Mouse (Mus musculus): ENCODE data around the gene Sfta2.
A peak's percentile ranks its signal among the peaks of the same experiment; 100 is the strongest.

Gene Sfta2

DNA sequence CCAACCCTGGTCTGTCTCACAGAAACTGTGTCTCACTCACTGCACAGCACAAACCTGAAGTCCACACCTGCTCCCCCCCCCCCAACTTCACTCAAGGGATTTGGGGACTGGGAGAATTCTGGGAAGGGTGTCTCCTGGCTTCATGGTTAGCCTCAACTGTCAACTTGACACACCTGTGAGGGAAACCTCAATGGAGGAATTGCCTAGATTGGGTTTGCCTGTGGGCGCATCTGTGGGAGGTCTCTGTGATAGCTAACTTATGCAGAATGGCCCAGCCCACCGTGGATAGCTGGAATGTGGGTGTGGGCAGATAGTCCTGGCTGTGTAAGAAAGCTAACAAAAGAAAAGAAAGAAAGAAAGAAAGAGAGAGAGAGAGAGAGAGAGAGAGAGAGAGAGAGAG lies at the start of gene Sfta2:
Gene Sfta2, plus strand, starts transcription at position 301 of the 400 bp plus-strand sequence.
- no peak for DNase-seq (ENCODE audit: low spot score in 2 of 2)

DNA sequence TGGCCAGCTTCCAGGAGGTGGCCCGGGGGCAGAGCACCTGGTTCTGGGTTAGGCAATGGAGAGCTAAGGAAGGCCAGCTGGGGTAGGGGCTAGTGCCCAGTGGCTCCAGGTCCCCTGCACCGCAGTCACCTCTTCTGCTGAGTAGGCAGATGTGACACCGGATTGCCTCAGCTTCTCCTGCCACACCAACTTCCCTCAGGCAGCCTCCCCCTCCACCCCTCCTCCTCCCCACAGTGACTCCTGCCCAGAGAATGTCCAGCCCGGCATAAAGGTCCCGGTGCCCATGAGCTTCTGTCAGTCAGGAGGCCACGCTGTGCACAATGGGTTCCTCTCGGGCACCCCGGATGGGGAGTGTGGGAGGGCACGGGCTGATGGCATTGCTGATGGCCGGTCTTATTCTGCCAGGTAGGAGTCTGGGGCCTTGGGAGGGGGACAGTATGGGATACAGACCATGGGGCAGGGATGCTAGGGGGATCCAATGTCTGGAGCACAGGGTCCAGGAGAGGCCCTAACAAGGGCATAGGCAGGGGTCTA lies 49.4 kb upstream of the Sfta2 start, which contains the start of gene Cdsn:
Gene Cdsn, plus strand, starts transcription at position 248 of the 534 bp plus-strand sequence.
- no peak for DNase-seq (ENCODE audit: low spot score in 2 of 2)

DNA sequence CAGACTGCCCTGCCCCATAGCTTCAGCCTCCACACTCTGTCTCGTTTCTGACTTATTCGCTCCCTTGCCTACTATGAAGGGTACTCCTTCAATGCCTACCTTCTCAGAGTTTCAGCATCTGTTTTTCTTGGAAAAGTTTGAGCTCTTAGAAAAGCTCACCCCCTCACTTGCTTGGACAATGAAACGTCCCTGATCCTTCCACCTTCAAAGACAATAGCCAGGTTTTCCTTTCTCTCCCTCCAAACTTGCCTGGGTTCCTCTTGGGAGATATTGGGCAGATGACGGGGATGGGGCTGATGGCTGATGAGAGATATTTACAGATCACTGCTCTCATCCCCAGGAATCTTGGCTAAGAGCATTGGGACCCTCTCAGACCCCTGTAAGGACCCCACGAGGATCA lies 47.0 kb upstream of the Sfta2 start:
- no peak for DNase-seq (ENCODE audit: low spot score in 2 of 2)

DNA sequence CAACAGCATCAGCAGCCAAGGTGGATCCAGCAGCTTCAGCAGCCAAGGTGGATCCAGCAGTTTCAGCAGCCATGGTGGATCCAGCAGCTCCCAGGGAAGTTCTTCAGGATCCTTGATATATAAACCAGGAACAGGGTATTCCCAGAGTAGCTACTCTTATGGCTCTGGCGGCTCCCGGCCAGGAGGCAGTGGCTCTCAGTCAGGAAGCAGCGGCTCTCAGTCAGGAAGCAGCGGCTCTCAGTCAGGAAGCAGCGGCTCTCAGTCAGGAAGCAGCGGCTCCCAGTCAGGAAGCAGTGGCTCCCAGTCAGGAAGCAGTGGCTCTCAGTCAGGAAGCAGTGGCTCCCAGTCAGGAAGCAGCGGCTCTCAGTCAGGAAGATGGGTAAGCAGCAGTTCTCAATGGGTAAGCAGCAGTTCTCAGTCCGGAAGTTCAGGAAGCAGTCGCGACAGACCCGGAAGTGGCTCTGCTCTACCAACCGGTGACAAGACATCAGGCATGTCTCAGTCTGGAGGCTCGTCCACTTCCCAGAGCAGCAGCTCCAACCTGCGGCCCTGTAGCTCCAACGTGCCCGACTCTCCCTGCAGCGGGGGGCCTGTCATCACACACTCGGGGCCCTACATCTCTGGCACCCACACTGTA lies 46.5 kb upstream of the Sfta2 start:
- no peak for DNase-seq (ENCODE audit: low spot score in 2 of 2)

DNA sequence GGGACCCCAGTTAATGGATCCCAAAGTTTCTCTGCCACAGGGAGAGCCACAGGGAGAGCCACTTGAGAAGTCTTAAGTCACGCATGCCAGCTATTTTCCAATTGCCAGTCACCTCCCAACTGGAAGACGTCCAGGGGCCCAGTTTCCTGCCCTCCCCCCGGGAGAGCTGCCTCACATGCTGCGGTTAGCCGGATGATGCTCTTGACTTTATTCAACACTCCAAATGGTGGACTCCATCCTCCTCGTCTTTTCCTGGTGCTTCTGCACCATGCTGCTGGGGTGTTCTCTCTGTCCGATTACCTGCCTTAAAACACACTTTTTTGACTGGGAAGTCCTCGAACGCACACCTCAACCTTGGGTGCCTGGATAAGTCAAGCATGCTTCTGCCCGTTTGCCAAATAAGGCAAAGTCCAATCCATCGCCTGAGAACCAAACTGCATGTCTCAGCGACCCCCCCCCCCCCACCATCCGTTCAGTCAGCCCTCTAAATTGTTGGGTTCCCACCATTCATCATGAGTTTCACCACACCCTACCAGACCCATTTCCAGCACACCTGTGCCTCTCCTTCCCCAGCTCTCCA lies 45.1 kb upstream of the Sfta2 start:
- DNase-seq (ENCODE audit: low spot score in 2 of 2): no peak

DNA sequence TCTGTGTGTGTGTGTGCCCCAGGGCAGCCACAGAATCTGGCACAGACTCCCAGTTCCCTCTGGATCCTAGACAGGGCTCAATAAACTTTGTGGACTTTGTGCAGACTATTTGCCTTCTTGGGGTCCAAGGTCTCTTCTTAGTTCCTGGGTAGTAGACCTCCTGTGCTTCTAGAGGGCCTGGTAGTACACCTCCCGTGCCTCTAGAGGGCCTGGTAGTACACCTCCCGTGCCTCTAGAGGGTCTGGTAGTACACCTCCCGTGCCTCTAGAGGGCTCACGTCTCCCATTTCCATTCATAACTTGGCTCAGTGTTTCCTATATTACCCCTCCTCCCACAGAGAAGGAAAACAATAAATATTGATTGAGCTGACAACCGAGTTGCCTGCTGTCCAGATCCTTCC lies 44.5 kb upstream of the Sfta2 start:
- DNase-seq (ENCODE audit: low spot score in 2 of 2): no peak

DNA sequence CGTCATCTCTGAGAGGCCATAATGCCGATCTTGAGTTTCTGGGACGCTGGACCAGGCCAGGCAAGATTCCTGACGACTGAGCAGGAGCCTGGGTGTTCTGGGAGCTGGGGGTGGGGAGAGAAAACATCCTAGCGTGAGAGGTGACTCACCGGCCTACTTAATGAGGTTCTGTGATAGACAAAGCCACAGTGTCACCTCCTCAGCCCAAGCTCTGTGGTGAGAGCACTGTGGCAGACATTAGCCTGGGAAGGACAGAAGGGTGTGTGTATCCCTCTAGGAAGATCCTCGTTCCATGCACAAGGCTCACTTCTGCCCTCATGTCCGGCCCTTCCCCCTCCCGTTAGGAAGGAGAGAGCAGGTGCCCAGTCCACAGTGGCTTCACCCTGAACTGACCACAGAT lies 44.0 kb upstream of the Sfta2 start:
- DNase-seq (ENCODE audit: low spot score in 2 of 2): no peak

DNA sequence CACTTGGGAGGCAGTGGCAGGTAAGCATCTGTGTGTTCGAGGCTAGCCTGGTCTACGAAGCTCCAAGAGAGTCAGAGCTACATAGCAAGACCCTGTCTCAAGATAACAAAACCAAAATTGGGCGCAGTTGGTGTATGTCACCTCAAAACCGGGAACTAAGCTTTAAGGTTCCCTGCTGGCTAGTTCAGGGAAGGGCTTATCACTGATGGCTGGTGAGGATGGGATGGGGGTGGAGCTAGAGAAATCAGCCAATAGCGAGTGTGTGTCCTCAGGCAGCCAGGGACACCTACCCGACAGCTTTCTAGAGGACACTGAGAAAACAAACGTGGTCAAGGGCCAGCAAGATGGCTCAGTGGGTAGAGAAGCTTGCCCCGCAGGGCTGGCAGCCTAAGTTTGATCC lies 43.1 kb upstream of the Sfta2 start:
- no peak for DNase-seq (ENCODE audit: low spot score in 2 of 2)

DNA sequence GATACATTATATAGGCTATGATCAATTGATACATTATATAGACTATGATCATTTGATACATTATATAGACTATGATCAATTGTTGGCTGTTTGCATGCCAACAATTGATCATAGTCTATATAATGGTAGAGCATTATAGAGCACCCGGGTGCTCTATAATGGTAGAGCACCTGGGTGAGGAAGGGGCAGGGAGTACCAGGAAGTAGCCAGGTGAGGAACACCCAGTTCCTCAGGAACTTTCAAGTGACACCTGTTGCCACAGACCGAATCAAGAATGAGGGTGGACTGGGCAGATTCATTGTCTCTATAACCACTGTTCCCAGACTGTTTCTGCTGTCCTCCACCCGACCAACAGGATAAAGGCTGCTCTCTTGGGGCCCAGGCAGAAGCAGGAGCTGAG lies 34.2 kb upstream of the Sfta2 start, which contains the start of gene 2300002M23Rik:
Gene 2300002M23Rik, plus strand, starts transcription at position 301 of the 400 bp plus-strand sequence.
- no peak for DNase-seq (ENCODE audit: low spot score in 2 of 2)

DNA sequence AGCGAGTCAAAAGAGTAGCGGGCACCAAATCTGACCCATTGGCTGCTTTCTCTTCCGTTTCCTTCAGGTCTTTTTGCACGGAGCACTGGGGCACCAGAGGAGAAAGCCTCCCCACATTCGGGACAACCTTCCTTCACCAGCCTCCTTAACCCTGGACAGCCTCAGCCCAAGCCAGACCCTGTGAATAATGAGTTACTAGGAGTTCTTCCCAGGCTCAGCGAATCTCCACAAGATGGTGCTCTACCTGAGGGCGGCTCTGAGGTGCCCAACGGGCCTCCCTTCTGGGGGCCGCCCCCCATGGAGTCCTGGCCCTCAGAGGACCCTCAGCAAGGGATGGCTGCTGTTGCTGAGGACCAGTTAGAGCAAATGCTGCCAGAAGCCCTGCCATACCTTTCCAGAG lies 33.6 kb upstream of the Sfta2 start:
- no peak for DNase-seq (ENCODE audit: low spot score in 2 of 2)

DNA sequence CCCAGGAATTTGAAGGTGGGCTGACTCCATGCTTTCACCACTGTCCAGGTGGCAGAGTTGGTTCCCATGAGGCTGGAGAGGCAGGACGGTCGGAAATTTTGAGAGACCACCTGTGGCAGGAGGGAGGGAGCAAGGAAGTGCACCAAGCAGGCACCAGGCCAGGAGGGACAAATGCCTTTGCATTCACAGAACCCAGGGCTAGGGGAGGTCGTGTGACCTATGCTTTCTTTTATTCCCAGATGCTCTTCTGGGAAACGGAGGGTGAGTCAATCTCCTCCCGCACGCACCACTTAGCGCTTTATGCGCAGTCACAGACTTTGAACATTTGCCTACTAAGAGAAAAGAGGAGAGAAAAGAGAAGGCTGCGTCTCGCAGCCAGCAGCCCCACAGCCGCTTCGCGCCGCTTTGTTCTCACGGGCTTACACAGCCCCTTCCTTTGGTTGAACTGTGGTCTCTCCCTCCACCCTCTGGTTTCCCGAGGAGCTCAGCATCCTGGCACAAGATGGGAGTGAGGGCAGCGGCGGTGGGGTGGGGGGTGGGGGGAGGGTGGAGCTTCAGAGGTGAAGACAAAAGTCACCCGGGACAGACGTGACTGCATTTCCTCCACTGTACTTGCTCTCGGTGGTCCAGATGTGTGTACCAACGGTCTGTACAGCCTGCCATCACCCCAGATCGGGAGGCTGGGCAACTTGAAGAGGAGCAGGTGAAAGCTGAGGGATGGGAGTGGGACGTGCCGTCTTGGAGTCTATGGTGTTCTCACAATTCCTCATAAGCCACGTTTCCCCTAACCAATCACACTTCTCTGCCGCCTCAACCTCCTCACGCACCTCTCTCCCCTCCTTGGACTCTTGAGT lies 32.0 kb upstream of the Sfta2 start:
- no peak for DNase-seq (ENCODE audit: low spot score in 2 of 2)

DNA sequence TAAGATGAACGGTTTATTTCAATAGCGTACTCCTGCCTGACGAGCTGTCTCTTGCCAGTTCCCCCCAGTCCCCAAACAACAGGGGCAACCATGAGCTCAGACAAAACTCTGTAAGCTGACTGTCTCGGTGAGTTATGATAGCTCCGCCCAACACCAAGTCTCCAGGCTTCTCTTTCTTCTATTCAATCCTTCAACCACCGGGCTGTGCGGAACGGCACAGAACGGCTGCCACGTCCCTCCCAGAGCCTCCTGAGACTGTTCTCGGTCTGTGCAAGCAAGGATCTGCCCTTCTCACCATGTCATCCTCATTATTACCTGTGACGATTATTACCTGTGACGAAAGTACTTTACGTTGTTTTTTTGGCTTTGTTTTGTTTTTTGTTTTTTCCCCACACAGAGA lies 30.5 kb upstream of the Sfta2 start:
- DNase-seq (ENCODE audit: low spot score in 2 of 2): no peak

DNA sequence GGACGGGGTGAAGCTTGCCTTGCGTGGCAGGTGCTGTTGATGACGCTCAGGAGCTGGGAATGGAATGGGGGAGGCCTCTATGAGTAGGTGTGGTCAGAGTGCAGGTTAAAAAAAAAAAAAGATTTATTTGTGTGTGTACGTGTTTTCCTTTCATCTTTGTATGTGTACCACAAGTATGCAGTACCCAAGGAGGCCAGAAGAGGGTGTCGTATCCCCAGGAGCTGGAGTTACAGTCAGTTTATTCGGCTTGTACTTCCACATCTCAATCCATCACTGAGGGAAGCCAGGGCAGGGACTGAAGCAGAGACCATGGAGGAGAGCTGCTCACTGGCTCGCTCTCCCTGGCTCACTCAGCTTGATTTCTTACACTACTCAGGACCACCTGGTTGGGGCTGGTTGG lies 29.9 kb upstream of the Sfta2 start:
- no peak for DNase-seq (ENCODE audit: low spot score in 2 of 2)

DNA sequence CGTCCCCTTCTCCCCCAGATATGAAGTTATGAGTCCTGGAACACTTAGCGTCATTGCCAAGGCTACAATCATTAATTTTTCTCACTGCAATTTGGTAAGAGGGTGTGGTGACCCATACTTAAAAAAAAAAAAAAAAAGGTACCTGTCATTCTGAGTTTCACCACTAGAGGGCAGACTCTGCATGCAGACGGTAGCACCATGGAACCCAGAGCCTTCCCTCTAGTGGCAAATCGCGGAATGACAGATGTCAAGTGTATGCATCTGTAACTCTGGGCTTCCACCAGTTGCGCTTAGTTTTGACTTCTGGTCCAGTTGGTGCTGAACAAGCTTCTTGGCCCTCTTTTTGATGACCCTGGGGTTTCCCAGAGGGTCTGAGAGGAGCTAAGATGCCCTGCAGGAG lies 23.1 kb upstream of the Sfta2 start:
- DNase-seq (ENCODE audit: low spot score in 2 of 2): peak; percentile 52 to 66

DNA sequence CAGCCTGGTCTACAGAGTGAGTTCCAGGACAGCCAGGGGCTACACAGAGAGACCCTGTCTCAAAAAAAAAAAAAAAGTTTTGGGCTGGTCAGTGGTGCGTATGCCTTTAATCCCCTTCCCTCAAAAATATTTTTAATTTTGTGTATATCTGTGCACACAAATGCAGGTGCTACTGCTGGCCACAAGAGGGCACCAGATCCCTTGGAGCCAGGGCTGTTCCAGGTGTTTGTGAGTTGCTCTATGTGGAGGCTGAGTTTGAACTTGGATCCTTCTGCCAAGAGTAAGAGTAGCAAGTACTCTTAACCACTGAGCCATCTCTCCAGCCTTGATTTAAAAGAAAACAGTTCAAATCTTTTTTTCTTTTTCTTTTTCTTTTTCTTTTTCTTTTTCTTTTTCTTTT lies 18.4 kb upstream of the Sfta2 start:
- no peak for DNase-seq (ENCODE audit: low spot score in 2 of 2)

DNA sequence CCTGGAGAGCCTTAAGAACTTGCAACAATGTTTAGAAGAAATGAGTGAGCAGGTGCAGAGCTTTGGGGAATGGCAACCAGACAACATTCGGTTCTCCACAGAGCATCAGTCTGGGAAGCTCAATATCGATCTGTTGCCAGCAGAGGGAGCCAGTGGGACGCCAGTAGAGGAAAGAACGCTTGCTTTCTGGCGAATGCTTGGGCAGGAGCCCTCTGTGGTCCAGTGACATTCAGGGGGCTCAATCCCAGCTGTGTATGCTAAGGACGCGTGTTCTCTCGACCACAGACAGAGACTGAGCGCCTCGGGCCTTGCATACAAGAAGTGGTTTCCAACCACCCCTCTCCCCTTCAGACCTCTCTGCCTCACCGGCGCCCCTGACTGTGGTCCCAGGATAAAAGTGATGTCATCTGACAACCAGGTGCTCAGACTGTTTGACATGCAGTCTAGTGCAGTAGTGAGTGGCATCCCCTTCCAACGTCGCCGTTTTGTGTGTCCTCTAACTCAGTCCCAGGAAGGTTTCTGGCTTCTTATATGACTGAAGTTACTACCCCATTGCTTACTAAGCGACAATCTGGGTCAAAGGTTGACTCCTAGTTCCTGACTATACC lies 16.9 kb upstream of the Sfta2 start:
- peak; percentile 65 to 67 for DNase-seq (ENCODE audit: low spot score in 2 of 2)

DNA sequence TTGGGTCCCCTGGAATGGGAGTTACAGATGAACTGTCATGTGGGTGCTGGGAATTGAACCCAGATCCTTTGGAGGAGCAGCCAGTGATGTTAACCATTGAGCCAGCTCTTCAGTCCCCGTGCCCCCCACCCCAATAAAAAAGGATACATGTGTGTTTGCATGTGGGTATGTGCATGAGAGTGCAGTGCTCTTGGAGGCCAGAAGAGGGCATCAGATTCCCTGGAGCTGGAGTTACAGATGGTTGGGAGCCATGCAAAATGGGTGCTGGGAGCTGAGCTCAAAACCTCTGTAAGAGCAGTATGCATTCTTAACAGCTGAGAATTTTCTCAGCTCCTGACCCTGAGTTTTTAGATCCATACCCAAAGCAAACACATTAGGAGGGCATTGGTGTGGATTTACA lies 14.1 kb upstream of the Sfta2 start:
- DNase-seq (ENCODE audit: low spot score in 2 of 2): no peak

DNA sequence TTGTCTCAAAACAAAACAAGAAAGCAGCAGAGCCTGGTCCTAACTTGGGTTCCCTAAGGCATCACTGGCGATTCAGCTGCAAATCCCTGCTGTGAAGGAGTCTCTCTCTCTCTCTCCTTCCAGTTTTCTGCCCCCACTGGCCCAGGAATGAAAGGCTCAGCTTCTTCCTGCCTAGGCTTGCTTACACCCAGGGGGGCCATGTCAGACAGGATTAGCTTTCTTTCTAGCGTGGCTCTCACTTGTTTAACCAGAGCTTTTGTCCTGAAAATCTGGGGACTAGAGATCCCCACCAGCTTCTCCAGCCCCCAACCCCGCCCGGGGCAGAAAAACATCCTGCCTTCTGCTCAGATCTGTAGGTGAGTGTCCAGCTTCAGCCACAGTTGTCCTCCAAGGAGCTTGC lies 13.0 kb upstream of the Sfta2 start:
- DNase-seq (ENCODE audit: low spot score in 2 of 2): no peak

DNA sequence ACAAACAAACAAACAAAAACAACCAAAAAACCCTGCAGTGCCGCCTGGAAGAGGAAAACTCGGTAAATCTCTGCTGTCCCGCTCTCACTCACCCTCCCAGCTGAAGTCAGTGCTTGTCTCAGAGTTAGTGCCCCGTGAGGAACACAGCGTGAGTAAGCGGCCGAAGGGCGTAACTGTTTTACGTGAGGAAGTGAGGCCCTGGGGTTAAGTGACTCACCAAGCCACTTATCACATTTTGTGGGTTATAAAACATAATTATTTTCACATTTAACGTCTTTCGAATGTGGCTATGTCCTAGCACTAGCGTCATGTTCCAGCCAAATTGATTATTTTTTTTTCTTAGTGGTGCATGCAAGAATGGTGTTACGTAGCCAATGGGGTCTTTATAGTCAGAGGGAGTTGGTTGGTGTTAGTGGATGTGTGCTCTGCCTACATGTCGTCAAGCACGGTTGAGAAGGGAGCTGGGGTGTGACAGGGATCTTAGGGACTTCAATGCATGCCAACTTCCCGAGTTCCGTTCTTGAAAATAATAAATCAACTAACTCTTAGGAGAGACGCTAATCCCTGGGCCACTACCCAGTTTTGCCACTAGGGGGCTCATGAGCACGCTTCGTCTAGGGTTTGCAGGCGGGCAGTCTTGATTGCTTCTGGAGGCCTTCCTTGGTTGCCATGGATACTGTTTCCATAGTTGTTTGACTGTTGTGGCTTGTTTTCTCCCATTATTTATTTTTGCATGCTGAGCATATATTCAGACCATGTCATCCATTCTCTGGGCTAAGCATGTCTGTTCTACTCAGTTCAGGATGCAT lies 10.7 kb upstream of the Sfta2 start:
- DNase-seq (ENCODE audit: low spot score in 2 of 2): peak; percentile 57 to 64

DNA sequence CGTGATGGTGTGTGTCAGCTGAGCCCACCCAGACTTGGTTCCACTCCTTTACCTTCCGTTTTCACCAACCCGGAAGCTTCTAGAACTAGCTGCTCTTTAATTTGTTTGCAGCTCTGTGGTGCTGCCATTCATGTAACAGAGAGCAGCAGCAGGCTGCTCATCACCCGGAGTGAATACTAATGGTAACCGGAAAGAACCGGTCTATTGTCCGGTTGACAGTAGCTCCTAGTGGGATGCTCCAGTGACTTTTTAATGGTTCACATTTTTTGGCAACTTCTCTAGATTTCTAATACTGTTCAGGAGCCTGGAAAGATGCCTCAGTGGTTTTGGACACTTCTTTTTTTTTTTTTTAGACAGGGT lies 10.2 kb upstream of the Sfta2 start:
- no peak for DNase-seq (ENCODE audit: low spot score in 2 of 2)

DNA sequence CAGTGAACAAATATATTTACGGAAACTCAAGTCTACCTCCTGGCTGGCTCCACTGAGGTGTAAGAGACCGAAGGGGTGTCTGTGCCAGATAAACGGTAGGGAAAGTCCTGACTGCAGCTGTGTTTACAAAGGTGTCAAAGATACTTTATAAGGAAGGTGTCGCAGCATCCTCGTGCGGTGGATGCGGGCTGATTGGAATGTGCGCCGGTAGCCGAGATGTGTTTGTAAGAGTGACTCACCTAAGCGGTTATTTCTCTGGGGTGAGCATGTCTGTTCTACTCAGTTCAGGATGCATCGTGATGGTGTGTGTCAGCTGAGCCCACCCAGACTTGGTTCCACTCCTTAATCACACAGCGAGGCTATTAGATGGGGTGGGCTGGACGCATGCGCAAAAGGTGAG lies 9.6 kb upstream of the Sfta2 start:
- DNase-seq (ENCODE audit: low spot score in 2 of 2): no peak
